Mouse (Mus musculus) E14TG2a.4 (cell line): Measurements from ENCODE around the gene Nle1.

Experiments used
- CTCF ChIP-seq: conservative IDR thresholded peaks from 2 replicates; pipeline ENCODE4 v1.5.1; 2014; ENCODE audit warnings: low read length
- NANOG ChIP-seq: IDR thresholded peaks from 2 replicates; pipeline ENCODE4 v1.6.1; 2014; ENCODE audit warnings: borderline replicate concordance, low read length, mixed read lengths
- POU5F1 ChIP-seq: IDR thresholded peaks from 2 replicates; pipeline ENCODE4 v1.6.1; 2014; ENCODE audit warnings: low read length, borderline replicate concordance

- TF ChIP-seq CTCF: no peak
- no peak for TF ChIP-seq POU5F1
- no peak for TF ChIP-seq NANOG
These were observed 45.2 kb downstream of the Nle1 start for GRCm38 (mm10) chr11:82863059-82863458.
